Mouse (Mus musculus) neural tube, embryonic 13.5 days (tissue): ENCODE data around the gene Ispd. TPM values are rescaled to one million over a fixed set of nuclear protein-coding genes. Genes with fewer than 3 reads are reported as not detected.

Source experiments
- ATAC-seq: fragments of 200-750 bp; cut with Nextera tagmentation; 2 replicates; pipeline ENCODE4 v1.8.0; 2017; ENCODE audit warnings: low read depth, mild to moderate bottlenecking, moderate TSS enrichment, moderate library complexity
- H3K27ac ChIP-seq: fragments of 300-500 bp; sonication (generic); replicated peaks from 2 replicates; pipeline ENCODE4 v1.5.1; 2015; ENCODE audit warnings: moderate library complexity, mild to moderate bottlenecking, inconsistent platforms
- H3K27me3 ChIP-seq: fragments of 300-500 bp; sonication (generic); 2 replicates; pipeline ENCODE4 v1.6.1; 2015; ENCODE audit warnings: mild to moderate bottlenecking, inconsistent platforms
- H3K36me3 ChIP-seq: fragments of 300-500 bp; sonication (generic); 2 replicates; pipeline ENCODE4 v1.6.1; 2015; ENCODE audit warnings: mild to moderate bottlenecking, inconsistent platforms
- H3K4me1 ChIP-seq: fragments of 300-500 bp; sonication (generic); replicated peaks from 2 replicates; pipeline ENCODE4 v1.6.1; 2015; ENCODE audit warnings: inconsistent platforms
- H3K4me2 ChIP-seq: fragments of 300-500 bp; sonication (generic); 2 replicates; pipeline ENCODE4 v1.6.1; 2015; ENCODE audit warnings: inconsistent platforms, mild to moderate bottlenecking, moderate library complexity
- H3K4me3 ChIP-seq: fragments of 300-500 bp; sonication (generic); 2 replicates; pipeline ENCODE4 v1.5.1; 2015; ENCODE audit warnings: mild to moderate bottlenecking, inconsistent platforms
- H3K9ac ChIP-seq: fragments of 300-500 bp; sonication (generic); 2 replicates; pipeline ENCODE4 v1.6.1; 2015; ENCODE audit warnings: moderate library complexity, mild to moderate bottlenecking, inconsistent platforms
- H3K9me3 ChIP-seq: fragments of 300-500 bp; sonication (generic); 2 replicates; pipeline ENCODE4 v1.6.1; 2016; ENCODE audit warnings: inconsistent platforms
- WGBS: fragments of 180-500 bp; shearing (Covaris S2); methylation state at CpG from one replicate; pipeline ENCODE4 v1.1.7; 2015; 5-methylcytosine and 5-hydroxymethylcytosine counted together
- polyA plus RNA-seq: library from polyadenylated mRNA; unstranded; fragments of >200 nt; fragmentation: Nextera tagmentation; extraction: Ambion mirVana; gene quantifications from 2 replicates; pipeline ENCODE4 v1.2.1, GENCODE M21; 2015

The Ispd gene
- polyA plus RNA-seq, 1 experiment from 2014 or later = 17.9 TPM

- Histone ChIP-seq H3K27me3 (no peaks in the 10 kb centered on the region), H3K4me1 (no peaks in the 10 kb centered on the region), H3K9me3 (no peaks in the 10 kb centered on the region), H3K4me2 (no peak overlapping the region), H3K4me3 (no peak overlapping the region), H3K9ac (no peak overlapping the region), H3K36me3 (no peaks in the 10 kb centered on the region), H3K27ac (no peak overlapping the region)
- 82% methylated on average over 7 of the region's 7 CpGs for WGBS
- no peak for ATAC-seq
Measured at GRCm38 (mm10) chr12:36621960-36622736, 240.9 kb downstream of the Ispd start.

GRCm38 (mm10) chr12:36627204-36627603 lies 246.0 kb downstream of the Ispd start:
- Histone ChIP-seq H3K27ac (no peak overlapping the region), H3K36me3 (no peaks in the 10 kb centered on the region), H3K4me1 (no peaks in the 10 kb centered on the region), H3K27me3 (no peaks in the 10 kb centered on the region), H3K9ac (no peak overlapping the region), H3K9me3 (no peaks in the 10 kb centered on the region), H3K4me2 (no peak overlapping the region), H3K4me3 (no peak overlapping the region)
- ATAC-seq = no peak

- no peak overlapping the region for H3K9ac ChIP-seq
- H3K4me2 ChIP-seq = no peak overlapping the region
- H3K4me1 ChIP-seq = no peaks in the 10 kb centered on the region
- H3K27ac ChIP-seq = no peak overlapping the region
- WGBS = 81% methylated on average over 1 of the region's 1 CpGs
- no peaks in the 10 kb centered on the region for H3K36me3 ChIP-seq
- no peaks in the 10 kb centered on the region for H3K27me3 ChIP-seq
- no peaks in the 10 kb centered on the region for H3K9me3 ChIP-seq
- no peak for ATAC-seq
- no peak overlapping the region for H3K4me3 ChIP-seq
Measured at GRCm38 (mm10) chr12:36632427-36632826, 251.2 kb downstream of the Ispd start.

- Histone ChIP-seq H3K27ac (no peak overlapping the region), H3K27me3 (no peaks in the 10 kb centered on the region), H3K4me1 (no peaks in the 10 kb centered on the region), H3K36me3 (no peaks in the 10 kb centered on the region), H3K4me3 (no peak overlapping the region), H3K9me3 (no peaks in the 10 kb centered on the region), H3K9ac (no peak overlapping the region), H3K4me2 (no peak overlapping the region)
- no peak for ATAC-seq
- WGBS = 93% methylated on average over 4 of the region's 4 CpGs
Measured at GRCm38 (mm10) chr12:36647514-36647913, 266.3 kb downstream of the Ispd start.

- no peak overlapping the region for H3K9ac ChIP-seq
- no peak overlapping the region for H3K4me3 ChIP-seq
- H3K4me2 ChIP-seq = no peak overlapping the region
- H3K27ac ChIP-seq = no peak overlapping the region
- 85% methylated on average over 7 of the region's 7 CpGs for WGBS
- H3K27me3 ChIP-seq = no peaks in the 10 kb centered on the region
- no peaks in the 10 kb centered on the region for H3K36me3 ChIP-seq
- H3K9me3 ChIP-seq = no peaks in the 10 kb centered on the region
- H3K4me1 ChIP-seq = peaks cover 9% of the 10 kb centered on the region; the same call in 1 of the 2 replicates
- ATAC-seq = no peak
Measured at GRCm38 (mm10) chr12:36662496-36662895, 281.2 kb downstream of the Ispd start.

- 71% methylated on average over 3 of the region's 3 CpGs for WGBS
- ATAC-seq = no peak
- H3K9me3 ChIP-seq = no peaks in the 10 kb centered on the region
Measured at GRCm38 (mm10) chr12:36664783-36665182, 283.5 kb downstream of the Ispd start.

GRCm38 (mm10) chr12:36666771-36667170 lies 285.5 kb downstream of the Ispd start:
- Histone ChIP-seq H3K4me2 (no peak overlapping the region), H3K9me3 (no peaks in the 10 kb centered on the region), H3K4me3 (no peak overlapping the region), H3K27ac (0 out of 2 replicates have a peak overlapping the region, but pooled peaks have one; percentile 1), H3K4me1 (peaks cover 9% of the 10 kb centered on the region; the same call in 1 of the 2 replicates), H3K27me3 (no peaks in the 10 kb centered on the region), H3K36me3 (no peaks in the 10 kb centered on the region), H3K9ac (no peak overlapping the region)
- ATAC-seq = no peak
- 45% methylated on average over 6 of the region's 6 CpGs for WGBS

More at GRCm38 (mm10) chr12:36664783-36665182, 283.5 kb downstream of the Ispd start:
- Histone ChIP-seq H3K4me2 (no peak overlapping the region), H3K4me3 (no peak overlapping the region), H3K27ac (no peak overlapping the region), H3K4me1 (peaks cover 9% of the 10 kb centered on the region; the same call in 1 of the 2 replicates), H3K27me3 (no peaks in the 10 kb centered on the region), H3K36me3 (no peaks in the 10 kb centered on the region), H3K9ac (no peak overlapping the region)

- no peak overlapping the region for H3K4me2 ChIP-seq
- H3K4me1 ChIP-seq = peaks cover 9% of the 10 kb centered on the region; the same call in 1 of the 2 replicates
- WGBS = 77% methylated on average over 5 of the region's 5 CpGs
- no peaks in the 10 kb centered on the region for H3K9me3 ChIP-seq
- ATAC-seq = peak; percentile 51; the same call in 1 of the 2 replicates
- no peaks in the 10 kb centered on the region for H3K27me3 ChIP-seq
- H3K36me3 ChIP-seq = no peaks in the 10 kb centered on the region
- H3K9ac ChIP-seq = no peak overlapping the region
- no peak overlapping the region for H3K4me3 ChIP-seq
- no peak overlapping the region for H3K27ac ChIP-seq
Measured at GRCm38 (mm10) chr12:36670164-36670908, 289.1 kb downstream of the Ispd start.

GRCm38 (mm10) chr12:36670915-36671579 lies 289.8 kb downstream of the Ispd start:
- Histone ChIP-seq H3K9ac (no peak overlapping the region), H3K4me1 (peaks cover 9% of the 10 kb centered on the region; the same call in 1 of the 2 replicates), H3K36me3 (no peaks in the 10 kb centered on the region), H3K27ac (no peak overlapping the region), H3K4me2 (no peak overlapping the region), H3K27me3 (no peaks in the 10 kb centered on the region), H3K9me3 (no peaks in the 10 kb centered on the region), H3K4me3 (no peak overlapping the region)
- ATAC-seq = peak; percentile 44; the same call in 1 of the 2 replicates
- 49% methylated on average over 10 of the region's 10 CpGs for WGBS

GRCm38 (mm10) chr12:36674481-36674880 lies 293.2 kb downstream of the Ispd start:
- 33% methylated on average over 2 of the region's 2 CpGs for WGBS
- no peaks in the 10 kb centered on the region for H3K9me3 ChIP-seq
- H3K4me2 ChIP-seq = no peak overlapping the region
- no peak overlapping the region for H3K9ac ChIP-seq
- no peaks in the 10 kb centered on the region for H3K27me3 ChIP-seq
- no peak overlapping the region for H3K4me3 ChIP-seq
- no peaks in the 10 kb centered on the region for H3K4me1 ChIP-seq
- H3K27ac ChIP-seq = no peak overlapping the region
- no peak for ATAC-seq
- H3K36me3 ChIP-seq = no peaks in the 10 kb centered on the region

GRCm38 (mm10) chr12:36678220-36678619 lies 297.0 kb downstream of the Ispd start:
- WGBS = 92% methylated on average over 4 of the region's 4 CpGs
- no peak overlapping the region for H3K27ac ChIP-seq
- no peaks in the 10 kb centered on the region for H3K36me3 ChIP-seq
- H3K4me3 ChIP-seq = no peak overlapping the region
- no peak overlapping the region for H3K9ac ChIP-seq
- H3K4me1 ChIP-seq = no peaks in the 10 kb centered on the region
- no peaks in the 10 kb centered on the region for H3K9me3 ChIP-seq
- H3K4me2 ChIP-seq = no peak overlapping the region
- ATAC-seq = no peak
- H3K27me3 ChIP-seq = no peaks in the 10 kb centered on the region
